Mouse (Mus musculus) thymus, adult 2 months (tissue): ENCODE measurements around the gene Wdr70. TPM values are rescaled to one million over a fixed set of nuclear protein-coding genes. Genes with fewer than 3 reads are reported as not detected.

Source experiments
- DNase-seq: peaks from one replicate; pipeline ENCODE4 v3.0.0; 2021
- H3K27ac ChIP-seq: fragments of 200-500 bp; 2 replicates; pipeline ENCODE4 v1.5.1; 2012; ENCODE audit warnings: low read length, control low read depth; ENCODE audit not compliant: control insufficient read depth, insufficient read depth
- H3K27me3 ChIP-seq: fragments of 200-500 bp; 2 replicates; pipeline ENCODE4 v1.6.1; 2012; ENCODE audit warnings: mild to moderate bottlenecking, low read length, moderate library complexity, mixed read lengths; ENCODE audit not compliant: control insufficient read depth, insufficient read depth
- H3K36me3 ChIP-seq: fragments of 200-500 bp; 2 replicates; pipeline ENCODE4 v1.6.1; 2012; ENCODE audit warnings: mild to moderate bottlenecking, low read length, moderate library complexity; ENCODE audit not compliant: control insufficient read depth, insufficient read depth
- H3K4me1 ChIP-seq: fragments of 200-500 bp; replicated peaks from 2 replicates; pipeline ENCODE4 v1.6.1; 2012; ENCODE audit warnings: low read length; ENCODE audit not compliant: control insufficient read depth, insufficient read depth
- H3K4me3 ChIP-seq: fragments of 200-500 bp; 2 replicates; pipeline ENCODE4 v1.5.1; 2012; ENCODE audit warnings: mild to moderate bottlenecking, low read length, control low read depth, moderate library complexity; ENCODE audit not compliant: control insufficient read depth, insufficient read depth
- CTCF ChIP-seq: fragments of 200-500 bp; IDR thresholded peaks from 2 replicates; pipeline ENCODE4 v1.5.1; 2012; ENCODE audit warnings: mild to moderate bottlenecking, control low read depth, low read length, moderate library complexity, borderline replicate concordance; ENCODE audit not compliant: control insufficient read depth, poor library complexity, insufficient read depth; ENCODE audit errors: extremely low read depth
- POLR2A ChIP-seq: fragments of 200-500 bp; IDR thresholded peaks from 2 replicates; pipeline ENCODE4 v1.6.1; 2012; ENCODE audit warnings: mild to moderate bottlenecking, low read length, control low read depth, moderate library complexity; ENCODE audit not compliant: control insufficient read depth, poor library complexity, insufficient read depth; ENCODE audit errors: extremely low read depth
- WGBS: fragments of 180-500 bp; shearing (Covaris S2); methylation state at CpG from one replicate; pipeline ENCODE4 v1.1.7; 2018; 5-methylcytosine and 5-hydroxymethylcytosine counted together
- polyA plus RNA-seq: library from polyadenylated mRNA; depleted of rRNA; stranded (reverse); fragments of >200 nt; gene quantifications from 2 replicates; pipeline ENCODE4 v1.2.3, GENCODE M21; 2012

The Wdr70 gene
- polyA plus RNA-seq, 1 experiment, result 15.9 TPM

DNA sequence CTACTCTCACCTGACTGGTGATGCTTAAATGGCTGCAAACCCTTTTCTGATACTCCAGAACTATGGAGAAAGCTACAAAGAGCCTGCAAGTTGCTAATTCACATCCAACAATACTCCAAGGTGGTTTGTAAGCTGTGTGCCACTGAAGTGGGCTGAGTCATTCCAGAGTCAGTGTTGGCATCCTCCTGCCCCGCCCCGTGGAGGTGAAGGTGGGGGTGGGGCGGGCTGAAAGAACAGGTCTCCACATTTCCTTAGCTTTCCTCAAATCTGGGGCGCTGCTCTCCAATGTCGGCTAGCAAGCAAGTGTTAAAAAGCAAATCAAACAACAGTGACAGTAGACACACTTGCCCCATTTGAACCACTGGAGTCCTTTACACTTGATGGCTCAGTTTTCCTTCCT is 208.7 kb downstream of the Wdr70 start:
- Histone ChIP-seq H3K27ac (no peak overlapping the region), H3K36me3 (no peaks in the 10 kb centered on the region), H3K4me3 (no peak overlapping the region), H3K4me1 (peaks cover 4% of the 10 kb centered on the region; the same call in 1 of the 2 replicates), H3K27me3 (no peaks in the 10 kb centered on the region)
- WGBS, result 96% methylated on average over 5 of the region's 5 CpGs
- DNase-seq, result no peak
- no peak for TF ChIP-seq POLR2A

DNA sequence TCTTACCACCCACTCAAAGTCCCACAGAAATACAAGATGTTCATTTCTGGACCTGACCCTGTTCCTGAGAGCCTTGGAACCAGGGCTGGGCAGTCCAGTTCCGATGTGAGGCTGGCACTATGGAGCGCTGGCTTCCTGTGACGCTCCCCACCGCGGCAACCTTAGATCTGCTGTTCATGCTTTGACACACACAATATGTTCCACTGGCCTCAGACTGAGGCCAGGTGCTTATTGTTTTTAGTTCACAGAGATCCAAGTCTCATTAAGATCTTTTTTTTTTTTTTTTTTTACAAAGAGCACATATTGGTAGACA is 209.7 kb downstream of the Wdr70 start:
- 92% methylated on average over 5 of the region's 5 CpGs for WGBS
- no peak overlapping the region for H3K4me3 ChIP-seq
- TF ChIP-seq CTCF (no peak), POLR2A (no peak)
- no peaks in the 10 kb centered on the region for H3K36me3 ChIP-seq
- peaks cover 4% of the 10 kb centered on the region; the same call in 1 of the 2 replicates for H3K4me1 ChIP-seq
- DNase-seq, result no peak
- no peak overlapping the region for H3K27ac ChIP-seq
- H3K27me3 ChIP-seq, result no peaks in the 10 kb centered on the region

DNA sequence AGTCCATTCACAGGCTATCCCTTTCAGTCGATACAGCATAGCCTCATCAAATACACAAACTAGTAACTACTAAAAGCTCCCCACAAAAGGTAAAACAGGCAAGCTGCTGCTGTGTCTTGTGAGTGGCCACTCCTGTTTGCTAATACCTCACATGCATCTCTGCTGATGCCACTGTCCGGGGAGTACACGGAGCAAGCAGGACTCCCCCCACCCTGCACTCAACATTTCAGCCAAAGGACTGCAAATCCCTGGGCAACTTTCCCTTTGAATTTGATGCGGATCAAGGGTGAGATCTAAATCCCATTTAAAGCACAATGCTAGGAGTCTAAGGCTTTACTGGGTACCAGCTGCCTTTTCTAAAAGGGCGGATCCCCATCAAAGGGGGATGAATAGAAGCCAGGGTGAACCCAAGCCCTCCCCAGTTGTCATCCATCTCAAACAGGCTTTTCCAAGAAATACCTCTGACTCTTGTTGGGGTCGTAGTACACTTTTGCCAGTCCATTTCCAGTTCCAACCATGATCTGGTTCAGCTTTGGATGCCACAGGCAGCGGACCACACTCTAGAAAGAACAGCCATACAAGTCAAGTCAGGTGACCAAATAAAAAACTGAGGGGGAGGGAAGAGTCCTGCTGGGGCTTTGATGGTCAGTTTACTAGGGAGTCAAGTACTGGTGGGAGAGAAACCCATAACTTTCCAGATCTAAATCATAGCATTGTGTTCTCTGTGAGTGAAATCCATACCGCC is 210.2 kb downstream of the Wdr70 start:
- no peak overlapping the region for H3K27ac ChIP-seq
- no peak for TF ChIP-seq POLR2A
- TF ChIP-seq CTCF, result no peak
- no peaks in the 10 kb centered on the region for H3K27me3 ChIP-seq
- no peak overlapping the region for H3K4me3 ChIP-seq
- H3K4me1 ChIP-seq, result peaks cover 4% of the 10 kb centered on the region; the same call in 1 of the 2 replicates
- no peaks in the 10 kb centered on the region for H3K36me3 ChIP-seq
- no peak for DNase-seq
- WGBS, result 96% methylated on average over 8 of the region's 8 CpGs

DNA sequence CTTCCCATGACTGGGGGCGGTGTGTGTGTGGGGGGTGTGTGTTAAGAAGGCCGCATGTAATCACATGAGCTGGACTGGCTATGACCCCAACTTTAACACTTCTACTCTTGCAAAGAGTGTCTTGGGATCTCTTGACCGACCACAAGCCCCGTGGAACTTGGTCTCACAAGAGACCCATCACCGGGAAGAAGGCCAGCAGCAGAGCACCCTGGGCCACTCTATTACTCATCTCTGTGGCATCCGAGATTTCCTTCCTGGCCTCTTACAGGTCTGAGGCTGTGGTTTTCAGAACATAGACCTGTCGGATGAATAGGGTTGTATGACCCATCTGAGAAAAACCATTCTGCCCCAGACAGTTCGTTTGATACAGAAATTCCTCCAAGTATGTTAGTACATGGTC is 212.4 kb downstream of the Wdr70 start:
- peaks cover 3% of the 10 kb centered on the region; the same call in 1 of the 2 replicates for H3K36me3 ChIP-seq
- peaks cover 4% of the 10 kb centered on the region; the same call in 1 of the 2 replicates for H3K4me1 ChIP-seq
- TF ChIP-seq CTCF (no peak), POLR2A (no peak)
- H3K4me3 ChIP-seq, result no peak overlapping the region
- WGBS, result 93% methylated on average over 8 of the region's 8 CpGs
- no peak overlapping the region for H3K27ac ChIP-seq
- DNase-seq, result no peak
- no peaks in the 10 kb centered on the region for H3K27me3 ChIP-seq

DNA sequence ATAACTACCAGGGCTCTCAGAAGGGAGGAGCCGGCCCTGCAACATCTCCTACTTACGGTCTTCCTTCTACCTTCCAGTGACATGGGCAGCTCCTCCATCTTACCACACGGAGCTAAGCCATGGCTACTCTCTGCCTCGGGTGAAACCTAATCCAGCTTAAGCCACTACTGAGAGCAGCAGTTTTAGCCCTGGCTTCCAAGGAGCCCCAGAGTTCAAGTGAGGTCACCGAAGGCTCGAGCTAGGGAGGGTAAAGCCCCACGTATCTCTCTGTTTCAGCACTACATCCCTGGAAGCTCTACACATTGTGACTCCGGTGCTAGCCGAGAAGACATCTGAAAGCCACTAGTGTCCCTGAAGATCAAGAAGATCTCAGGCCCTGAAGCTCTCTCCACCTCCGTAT is 213.9 kb downstream of the Wdr70 start:
- no peak for DNase-seq
- H3K27me3 ChIP-seq, result no peaks in the 10 kb centered on the region
- no peak for TF ChIP-seq POLR2A
- H3K4me1 ChIP-seq, result peaks cover 4% of the 10 kb centered on the region; the same call in 1 of the 2 replicates
- H3K27ac ChIP-seq, result no peak overlapping the region
- no peak overlapping the region for H3K4me3 ChIP-seq
- WGBS, result 94% methylated on average over 10 of the region's 10 CpGs
- H3K36me3 ChIP-seq, result peaks cover 3% of the 10 kb centered on the region; the same call in 1 of the 2 replicates

DNA sequence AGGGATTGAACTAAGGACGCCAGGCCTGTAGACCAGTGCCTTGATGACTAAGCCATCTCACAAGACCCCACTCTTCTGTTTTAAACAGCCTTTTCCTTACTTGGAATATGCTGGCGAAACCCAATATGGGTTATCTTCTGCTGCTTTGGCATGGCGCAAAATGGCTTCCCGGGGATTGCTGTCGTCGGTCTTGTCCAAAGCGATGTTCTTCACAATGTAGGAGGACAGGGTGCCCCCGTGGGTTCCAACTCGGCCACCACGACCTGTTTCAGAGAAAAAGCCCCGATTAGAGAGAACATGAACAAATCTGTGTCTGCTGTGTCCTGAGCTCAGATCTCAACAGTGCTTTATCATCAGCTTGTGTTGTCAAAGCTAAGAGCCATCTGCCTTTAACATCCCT is 214.8 kb downstream of the Wdr70 start:
- H3K36me3 ChIP-seq, result peaks cover 3% of the 10 kb centered on the region; the same call in 1 of the 2 replicates
- 96% methylated on average over 11 of the region's 11 CpGs for WGBS

DNA sequence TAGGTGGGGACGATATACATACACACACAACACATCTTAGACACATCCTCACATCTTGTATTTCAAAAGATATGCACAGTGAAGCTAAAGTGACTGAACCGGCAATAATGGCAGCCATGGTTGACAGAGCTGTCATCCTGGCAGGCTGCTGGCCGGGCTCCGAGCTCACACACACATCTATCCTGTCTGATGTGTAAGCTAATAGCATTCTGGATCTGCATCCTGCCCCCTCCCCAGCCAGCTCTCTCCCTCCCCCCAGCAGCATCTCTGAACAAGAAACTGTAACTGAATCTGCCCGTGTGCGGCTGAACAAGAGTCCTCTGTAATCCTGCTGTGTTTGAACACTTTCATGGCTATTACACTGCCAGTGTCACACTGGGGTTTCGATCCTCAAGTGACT is 219.1 kb downstream of the Wdr70 start:
- no peaks in the 10 kb centered on the region for H3K27me3 ChIP-seq
- H3K4me1 ChIP-seq, result no peaks in the 10 kb centered on the region
- TF ChIP-seq CTCF, result no peak
- TF ChIP-seq POLR2A, result no peak
- 95% methylated on average over 7 of the region's 7 CpGs for WGBS
- no peak for DNase-seq
- no peak overlapping the region for H3K27ac ChIP-seq
- peaks cover 3% of the 10 kb centered on the region; the same call in 1 of the 2 replicates for H3K36me3 ChIP-seq
- no peak overlapping the region for H3K4me3 ChIP-seq

More for the DNA sequence above, 214.8 kb downstream of the Wdr70 start:
- Histone ChIP-seq H3K27ac (no peak overlapping the region), H3K4me3 (no peak overlapping the region), H3K27me3 (no peaks in the 10 kb centered on the region), H3K4me1 (no peaks in the 10 kb centered on the region)
- TF ChIP-seq CTCF, result no peak
- no peak for TF ChIP-seq POLR2A
- no peak for DNase-seq
